Mouse (Mus musculus) stomach, embryonic 14.5 days (tissue): Measurements from ENCODE around the gene Polr2l. TPM values are rescaled to one million over a fixed set of nuclear protein-coding genes. Genes with fewer than 3 reads are reported as not detected.

Experiments used
- ATAC-seq: fragments of 200-750 bp; cut with Nextera tagmentation; 2 replicates; pipeline ENCODE4 v1.8.0; 2017; ENCODE audit warnings: low read depth, moderate TSS enrichment; ENCODE audit not compliant: insufficient number of reproducible peaks, insufficient read depth, low FRiP score
- H3K27ac ChIP-seq: fragments of 300-500 bp; sonication (generic); 2 replicates; pipeline ENCODE4 v1.5.1; 2014; ENCODE audit warnings: mild to moderate bottlenecking, low read length, moderate library complexity, mixed read lengths
- H3K27me3 ChIP-seq: fragments of 300-500 bp; sonication (generic); 2 replicates; pipeline ENCODE4 v1.6.1; 2014; ENCODE audit warnings: low read length, control low read depth, mixed read lengths; ENCODE audit not compliant: control insufficient read depth, insufficient read depth
- H3K36me3 ChIP-seq: fragments of 300-500 bp; sonication (generic); 2 replicates; pipeline ENCODE4 v1.6.1; 2014; ENCODE audit warnings: mild to moderate bottlenecking, control low read depth, low read length, moderate library complexity, mixed read lengths; ENCODE audit not compliant: control insufficient read depth, insufficient read depth
- H3K4me1 ChIP-seq: fragments of 300-500 bp; sonication (generic); 2 replicates; pipeline ENCODE4 v1.6.1; 2014; ENCODE audit warnings: low read length, control low read depth, mixed read lengths; ENCODE audit not compliant: control insufficient read depth, insufficient read depth
- H3K4me2 ChIP-seq: fragments of 300-500 bp; sonication (generic); replicated peaks from 2 replicates; pipeline ENCODE4 v1.6.1; 2014; ENCODE audit warnings: low read depth, low read length, control low read depth
- H3K4me3 ChIP-seq: fragments of 300-500 bp; sonication (generic); 2 replicates; pipeline ENCODE4 v1.5.1; 2014; ENCODE audit warnings: low read depth, low read length, control low read depth
- H3K9ac ChIP-seq: fragments of 300-500 bp; sonication (generic); replicated peaks from 2 replicates; pipeline ENCODE4 v1.6.1; 2014; ENCODE audit warnings: low read depth, mild to moderate bottlenecking, control low read depth, low read length, moderate library complexity, mixed read lengths
- H3K9me3 ChIP-seq: fragments of 300-500 bp; sonication (generic); 2 replicates; pipeline ENCODE4 v1.6.1; 2016; ENCODE audit warnings: low read depth, low read length, control low read depth; ENCODE audit not compliant: control insufficient read depth
- WGBS: fragments of 180-500 bp; shearing (Covaris S2); extraction: QIAGEN DNeasy Blood & Tissue Kit; methylation state at CpG from one replicate; pipeline ENCODE4 v1.1.7; 2014; 5-methylcytosine and 5-hydroxymethylcytosine counted together
- polyA plus RNA-seq: library from polyadenylated mRNA; unstranded; fragments of >200 nt; fragmentation: Nextera tagmentation; extraction: Ambion mirVana; gene quantifications from 2 replicates; pipeline ENCODE4 v1.2.1, GENCODE M21; 2014

Gene Polr2l
- polyA plus RNA-seq, 1 experiment from 2014 or later: 72.3 TPM

DNA sequence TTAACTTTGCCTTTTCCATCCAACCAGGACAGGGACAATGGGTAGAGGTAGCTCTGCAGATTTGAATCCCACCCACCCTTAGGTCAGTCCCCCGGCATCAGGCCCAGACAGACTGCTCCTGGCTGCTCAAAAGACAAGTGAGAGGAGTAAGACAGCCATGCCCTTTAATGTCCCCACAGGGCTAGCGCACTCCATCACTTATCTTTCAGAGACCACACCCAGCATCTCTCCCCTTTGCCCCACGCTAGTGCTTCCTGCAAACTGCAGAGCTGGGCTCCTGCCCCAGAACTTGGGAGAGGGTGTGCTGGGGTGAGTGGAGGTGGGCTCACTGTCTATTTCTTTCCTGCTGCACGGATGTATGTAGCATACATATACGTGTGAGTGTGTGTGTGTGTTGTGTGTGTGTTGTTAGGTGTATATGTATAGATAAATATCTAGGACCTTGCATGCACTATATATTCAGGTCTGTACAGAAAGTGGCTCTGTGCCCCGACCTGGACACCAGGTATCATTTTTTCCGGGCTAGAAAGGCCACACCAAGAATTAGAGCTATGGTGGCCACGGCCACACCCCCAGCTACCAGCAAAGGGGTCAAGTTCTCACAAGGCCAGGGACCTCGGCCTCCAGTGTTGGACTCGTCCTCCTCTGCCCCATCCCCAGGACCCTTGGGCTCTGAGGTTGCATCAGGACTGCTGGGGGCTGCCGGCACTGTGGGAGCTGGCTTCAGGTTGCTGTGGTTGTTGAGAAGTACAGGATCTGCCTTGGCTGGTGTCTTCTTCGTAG, 47.8 kb downstream of the Polr2l start:
- H3K27ac ChIP-seq: no peak overlapping the region
- H3K9me3 ChIP-seq: no peaks in the 10 kb centered on the region
- H3K27me3 ChIP-seq: no peaks in the 10 kb centered on the region
- H3K4me2 ChIP-seq: no peak overlapping the region
- 78% methylated on average over 12 of the region's 12 CpGs for WGBS
- peaks cover 10% of the 10 kb centered on the region for H3K4me1 ChIP-seq
- peaks cover 16% of the 10 kb centered on the region for H3K36me3 ChIP-seq
- ATAC-seq: no peak
- H3K9ac ChIP-seq: no peak overlapping the region
- no peak overlapping the region for H3K4me3 ChIP-seq

DNA sequence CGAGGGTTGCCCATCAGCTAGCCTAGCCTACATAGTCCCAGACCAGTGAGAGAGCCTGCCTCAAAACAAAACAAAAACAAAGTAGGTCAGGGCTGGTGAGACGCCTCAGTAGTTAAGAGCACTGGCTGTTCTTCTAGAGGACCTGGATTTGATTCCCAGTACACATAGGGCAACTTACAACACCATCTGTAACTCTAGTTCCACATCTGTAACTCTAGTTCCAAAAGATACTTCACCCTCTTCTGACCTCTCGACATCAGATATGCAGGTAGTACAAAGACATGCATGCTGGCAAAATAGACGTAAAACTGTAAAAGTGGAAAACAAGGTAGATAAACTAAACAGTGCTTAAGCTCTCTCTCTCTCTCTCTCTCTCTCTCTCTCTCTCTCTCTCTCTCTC, 51.1 kb downstream of the Polr2l start:
- H3K9me3 ChIP-seq: no peaks in the 10 kb centered on the region
- H3K4me3 ChIP-seq: no peak overlapping the region
- no peaks in the 10 kb centered on the region for H3K27me3 ChIP-seq
- no peak overlapping the region for H3K4me2 ChIP-seq
- no peak overlapping the region for H3K27ac ChIP-seq
- no peak overlapping the region for H3K9ac ChIP-seq
- no peaks in the 10 kb centered on the region for H3K36me3 ChIP-seq
- ATAC-seq: no peak
- WGBS: 69% methylated on average over 4 of the region's 4 CpGs
- no peaks in the 10 kb centered on the region for H3K4me1 ChIP-seq

Other genes starting within 250 kb of the Polr2l start
- gene Phrf1, start 246.3 kb downstream of the Polr2l start, polyA plus RNA-seq: 69.0 and 72.1 TPM in 2 replicates
- gene Irf7, start 208.7 kb downstream of the Polr2l start, polyA plus RNA-seq: 1.4 and 1.6 TPM in 2 replicates
- gene Cdhr5, start 198.3 kb downstream of the Polr2l start, polyA plus RNA-seq: 1.6 and 1.7 TPM in 2 replicates
- 9.1 and 10.5 TPM in 2 replicates for gene Sct, start 196.0 kb downstream of the Polr2l start, polyA plus RNA-seq
- 0.20 and 0.35 TPM in 2 replicates for gene Drd4, start 183.1 kb downstream of the Polr2l start, polyA plus RNA-seq
- 80.2 and 82.9 TPM in 2 replicates for gene Deaf1, start 147.4 kb downstream of the Polr2l start, polyA plus RNA-seq
- gene Tmem80, start 147.4 kb downstream of the Polr2l start, polyA plus RNA-seq: 30.8 and 32.4 TPM in 2 replicates
- gene Eps8l2, start 136.3 kb downstream of the Polr2l start, polyA plus RNA-seq: 28.1 and 30.6 TPM in 2 replicates
- 252 and 262 TPM in 2 replicates for gene Taldo1, start 82.9 kb downstream of the Polr2l start, polyA plus RNA-seq
- gene Gatd1, start 61.0 kb downstream of the Polr2l start, polyA plus RNA-seq: 57.8 and 61.4 TPM in 2 replicates
- gene Cend1, start 45.6 kb downstream of the Polr2l start, polyA plus RNA-seq: 1.8 and 1.9 TPM in 2 replicates
- 31.5 and 34.0 TPM in 2 replicates for gene Slc25a22, start 37.2 kb downstream of the Polr2l start, polyA plus RNA-seq
- 8.5 and 10.1 TPM in 2 replicates for gene Pidd1, start 31.1 kb downstream of the Polr2l start, polyA plus RNA-seq
- gene Rplp2, start 27.8 kb downstream of the Polr2l start, polyA plus RNA-seq: 1,504 and 1,535 TPM in 2 replicates
- gene Pnpla2, start 19.9 kb downstream of the Polr2l start, polyA plus RNA-seq: 21.7 and 26.0 TPM in 2 replicates
- gene Cracr2b, start 14.0 kb downstream of the Polr2l start, polyA plus RNA-seq: 15.5 and 20.2 TPM in 2 replicates
- gene Cd151, start 7.7 kb downstream of the Polr2l start, polyA plus RNA-seq: 87.0 and 94.0 TPM in 2 replicates
- 72.1 and 76.7 TPM in 2 replicates for gene Tspan4, start 108 bp upstream of the Polr2l start, polyA plus RNA-seq
- 37.4 and 38.3 TPM in 2 replicates for gene Chid1, start 64.7 kb upstream of the Polr2l start, polyA plus RNA-seq
- gene Ap2a2, start 87.0 kb upstream of the Polr2l start, polyA plus RNA-seq: 70.4 and 71.8 TPM in 2 replicates
- 1.2 and 1.6 TPM in 2 replicates for gene Muc6, start 180.2 kb upstream of the Polr2l start, polyA plus RNA-seq
- gene Muc2, start 215.2 kb upstream of the Polr2l start, polyA plus RNA-seq: 0.45 and 0.57 TPM in 2 replicates